9 mouse cellular contexts compared by ENCODE assay signal in the genomic region with DNA sequence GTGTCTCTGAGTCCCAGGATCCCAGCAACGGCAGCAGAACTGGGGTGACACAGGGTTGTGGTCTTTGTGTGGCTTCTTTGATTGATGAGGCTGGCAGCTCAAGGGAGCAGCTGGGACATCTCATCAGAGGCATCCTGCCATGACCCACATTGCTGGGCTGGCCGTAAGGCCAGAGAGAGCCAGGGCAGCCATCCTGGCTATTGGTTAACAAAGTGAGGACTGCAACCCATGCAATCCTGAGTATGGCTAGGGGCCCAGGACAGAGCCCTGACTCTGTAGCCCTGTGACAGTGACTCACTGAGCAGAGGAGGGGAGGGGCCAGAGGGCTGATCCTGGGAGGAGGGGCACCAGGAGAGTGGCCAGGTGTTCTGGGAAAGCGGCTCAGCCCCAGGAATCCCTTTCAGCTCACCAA. TPM values are rescaled to one million over a fixed set of nuclear protein-coding genes. Genes with fewer than 3 reads are reported as not detected.
DNase-seq lines count a peak whose midpoint lies in the region; ATAC-seq lines count a peak whose summit lies in the region.
"Had no signal": no experiment of that assay in that cellular context is flagged by ENCODE, and none has a peak within 500 bp of the region (broad histone marks: within the 10 kb centered on the region; RNA-seq: fewer than 3 reads in every experiment).

No protein-coding gene starts in this region.

- DNase-seq in heart, embryonic 10.5 days (ENCODE audit: low spot score), result no peak
- DNase-seq in heart, adult 11 months, result no peak
- DNase-seq in embryonic facial prominence, embryonic 10.5 days (ENCODE audit: low spot score), result no peak
- peak; percentile 44 for DNase-seq in mesoderm, embryonic 11.5 days (ENCODE audit: low read depth, low spot score)
- no peak for DNase-seq in heart, postnatal 36 days
- DNase-seq in frontal cortex, adult 2 months (ENCODE audit: extremely low spot score in 1 of 2, low spot score in 1 of 2), result no peak

- H3K27ac ChIP-seq in heart, embryonic 10.5 days, result peak overlapping the region; percentile 42; the same call in 1 of the 2 replicates
- H3K27ac ChIP-seq in embryonic facial prominence, embryonic 10.5 days (replicated peaks), result 0 out of 2 replicates have a peak overlapping the region, but pooled peaks have one; percentile 22
- peak overlapping the region; percentile 78 for H3K27ac ChIP-seq in kidney, embryonic 16.5 days (ENCODE audit: low read length)
- H3K27ac ChIP-seq: limb, embryonic 12.5 days had no signal

- H3K4me3 ChIP-seq in heart, embryonic 10.5 days, result no peak overlapping the region
- H3K4me3 ChIP-seq in embryonic facial prominence, embryonic 10.5 days, result no peak overlapping the region
- H3K4me3 ChIP-seq in kidney, embryonic 16.5 days (ENCODE audit: low read length), result no peak overlapping the region
- H3K4me3 ChIP-seq: limb, embryonic 12.5 days had no signal

- intact Hi-C loops in heart, postnatal 36 days (cut with DNase I), result loop anchor here (10.0 kb wide), 2 partner anchors 757 to 837 kb away; partner anchors contain the start of genes Polr1e and Zbtb5

- peak; percentile 94 for ATAC-seq in kidney, embryonic 16.5 days (ENCODE audit: low FRiP score, low TSS enrichment)
- no peak for ATAC-seq in megakaryocyte, adult 5-6 weeks (ENCODE audit: poor library complexity, severe bottlenecking)

- no peak overlapping the region for H3K9ac ChIP-seq in kidney, embryonic 16.5 days (replicated peaks; ENCODE audit: low read length)
- H3K9ac ChIP-seq: limb, embryonic 12.5 days had no signal

- WGBS in heart, embryonic 10.5 days, result 22% methylated on average over 3 of the region's 3 CpGs
- WGBS in embryonic facial prominence, embryonic 10.5 days, result 44% methylated on average over 3 of the region's 3 CpGs
- WGBS in kidney, embryonic 16.5 days, result 22% methylated on average over 3 of the region's 3 CpGs

- H3K4me2 ChIP-seq in kidney, embryonic 16.5 days (replicated peaks; ENCODE audit: low read depth, low read length), result no peak overlapping the region
- H3K4me2 ChIP-seq: limb, embryonic 12.5 days had no signal

- no peaks in the 10 kb centered on the region for H3K9me3 ChIP-seq in heart, embryonic 10.5 days
- no peaks in the 10 kb centered on the region for H3K9me3 ChIP-seq in embryonic facial prominence, embryonic 10.5 days
- H3K9me3 ChIP-seq in kidney, embryonic 16.5 days (ENCODE audit: low read length), result no peaks in the 10 kb centered on the region

- H3K27me3 ChIP-seq in heart, embryonic 10.5 days (ENCODE audit: insufficient read depth, poor library complexity, severe bottlenecking), result peaks cover 69% of the 10 kb centered on the region
- H3K27me3 ChIP-seq in embryonic facial prominence, embryonic 10.5 days (replicated peaks; ENCODE audit: low read depth, poor library complexity, severe bottlenecking), result peaks cover 29% of the 10 kb centered on the region
- H3K27me3 ChIP-seq in kidney, embryonic 16.5 days (ENCODE audit: insufficient read depth, low read length), result peaks cover 3% of the 10 kb centered on the region; the same call in 1 of the 2 replicates

- no peaks in the 10 kb centered on the region for H3K36me3 ChIP-seq in heart, embryonic 10.5 days
- H3K36me3 ChIP-seq in embryonic facial prominence, embryonic 10.5 days (replicated peaks), result no peaks in the 10 kb centered on the region
- no peaks in the 10 kb centered on the region for H3K36me3 ChIP-seq in kidney, embryonic 16.5 days (ENCODE audit: insufficient read depth, low read length)
- H3K36me3 ChIP-seq: limb, embryonic 12.5 days had no signal

- peaks cover 28% of the 10 kb centered on the region for H3K4me1 ChIP-seq in heart, embryonic 10.5 days
- H3K4me1 ChIP-seq in embryonic facial prominence, embryonic 10.5 days, result peaks cover 14% of the 10 kb centered on the region; the same call in 1 of the 2 replicates
- peaks cover 16% of the 10 kb centered on the region for H3K4me1 ChIP-seq in kidney, embryonic 16.5 days (ENCODE audit: insufficient read depth, low read length)

RNA-seq across cellular contexts. Expression of gene Stra6l, which starts 3.2 kb away (rescaled TPM):
- polyA plus RNA-seq in heart, embryonic 10.5 days (2016; fragmentation: Nextera tagmentation; extraction: Ambion mirVana), result 0.21 and 0.55 TPM in 2 replicates
- 0.09 and 0.21 TPM in 2 replicates for polyA plus RNA-seq in embryonic facial prominence, embryonic 10.5 days (2016; fragmentation: Nextera tagmentation; extraction: Ambion mirVana)
- polyA plus RNA-seq in kidney, embryonic 16.5 days (2015; fragmentation: Nextera tagmentation; extraction: Ambion mirVana), result 0.92 and 1.2 TPM in 2 replicates
- total RNA-seq in heart, postnatal 36 days (2021), result not detected
- polyA plus RNA-seq in frontal cortex, adult 2 months (2012; rRNA removed), result 0.10 and 0.13 TPM in 2 replicates
- 0.11 and 0.22 TPM in 2 replicates for total RNA-seq in megakaryocyte, adult 5-6 weeks (2015)
- total RNA-seq in megakaryocyte, adult 5-6 weeks (2017), result 0.07 and 0.33 TPM in 2 replicates

RNA-seq across cellular contexts. Expression of gene Igfbpl1, which starts 24.9 kb away (rescaled TPM):
- polyA plus RNA-seq in heart, embryonic 10.5 days (2016; fragmentation: Nextera tagmentation; extraction: Ambion mirVana), result 7.4 and 15.7 TPM in 2 replicates
- polyA plus RNA-seq in embryonic facial prominence, embryonic 10.5 days (2016; fragmentation: Nextera tagmentation; extraction: Ambion mirVana), result 3.9 and 5.4 TPM in 2 replicates
- polyA plus RNA-seq in kidney, embryonic 16.5 days (2015; fragmentation: Nextera tagmentation; extraction: Ambion mirVana), result 0.12 TPM in 1 of 2 replicates, not detected in the other
- total RNA-seq in heart, postnatal 36 days (2021), result under 1 TPM; 0.35 to 0.53 TPM
- polyA plus RNA-seq in frontal cortex, adult 2 months (2012; rRNA removed), result 13.1 and 13.8 TPM in 2 replicates
- not detected in 2 replicates for total RNA-seq in megakaryocyte, adult 5-6 weeks (2015)
- total RNA-seq in megakaryocyte, adult 5-6 weeks (2017), result not detected in 2 replicates

RNA-seq across cellular contexts. Expression of gene Ccdc180, which starts 38.5 kb away (rescaled TPM):
- 0.04 and 0.05 TPM in 2 replicates for polyA plus RNA-seq in heart, embryonic 10.5 days (2016; fragmentation: Nextera tagmentation; extraction: Ambion mirVana)
- polyA plus RNA-seq in embryonic facial prominence, embryonic 10.5 days (2016; fragmentation: Nextera tagmentation; extraction: Ambion mirVana), result 0.05 and 0.08 TPM in 2 replicates
- 0.79 and 0.86 TPM in 2 replicates for polyA plus RNA-seq in kidney, embryonic 16.5 days (2015; fragmentation: Nextera tagmentation; extraction: Ambion mirVana)
- not detected for total RNA-seq in heart, postnatal 36 days (2021)
- polyA plus RNA-seq in frontal cortex, adult 2 months (2012; rRNA removed), result 0.08 and 0.10 TPM in 2 replicates
- 3.0 and 3.4 TPM in 2 replicates for total RNA-seq in megakaryocyte, adult 5-6 weeks (2015)
- 0.62 and 2.1 TPM in 2 replicates for total RNA-seq in megakaryocyte, adult 5-6 weeks (2017)
- polyA plus RNA-seq: limb, embryonic 12.5 days had no signal

RNA-seq across cellular contexts. Expression of gene Aldh1b1, which starts 52.8 kb away (rescaled TPM):
- 46.1 and 80.9 TPM in 2 replicates for polyA plus RNA-seq in heart, embryonic 10.5 days (2016; fragmentation: Nextera tagmentation; extraction: Ambion mirVana)
- 5.0 and 5.2 TPM in 2 replicates for polyA plus RNA-seq in embryonic facial prominence, embryonic 10.5 days (2016; fragmentation: Nextera tagmentation; extraction: Ambion mirVana)
- 10.7 and 11.8 TPM in 2 replicates for polyA plus RNA-seq in kidney, embryonic 16.5 days (2015; fragmentation: Nextera tagmentation; extraction: Ambion mirVana)
- 10 to 100 TPM; 12.4 to 13.0 TPM for total RNA-seq in heart, postnatal 36 days (2021)
- polyA plus RNA-seq in frontal cortex, adult 2 months (2012; rRNA removed), result 7.6 and 8.6 TPM in 2 replicates
- 10.4 and 11.6 TPM in 2 replicates for total RNA-seq in megakaryocyte, adult 5-6 weeks (2015)
- total RNA-seq in megakaryocyte, adult 5-6 weeks (2017), result 36.2 and 41.9 TPM in 2 replicates

Comparison
In these comparisons a context has a peak if more than half of its experiments do, and no peak if none do; other contexts are left out.
1. H3K27ac ChIP-seq: peak in every context shown above with its lines; median percentile 78 in kidney, embryonic 16.5 days; 42 in heart, embryonic 10.5 days; 22 in embryonic facial prominence, embryonic 10.5 days.